Mouse (Mus musculus) midbrain, embryonic 14.5 days (tissue): ENCODE data around the gene 4930438A08Rik. TPM values are rescaled to one million over a fixed set of nuclear protein-coding genes. Genes with fewer than 3 reads are reported as not detected.
A peak's percentile ranks its signal among the peaks of the same experiment; 100 is the strongest.

Experiments
- ATAC-seq: fragments of 200-750 bp; cut with Nextera tagmentation; 2 replicates; pipeline ENCODE4 v1.8.0; 2017; ENCODE audit warnings: moderate number of reproducible peaks, moderate library complexity; ENCODE audit not compliant: low FRiP score, low TSS enrichment
- DNase-seq: peaks from one replicate; pipeline ENCODE4 v3.0.0-alpha.2; 2015
- H3K27ac ChIP-seq: fragments of 300-500 bp; sonication (generic); replicated peaks from 2 replicates; pipeline ENCODE4 v1.5.1; 2014; ENCODE audit warnings: mild to moderate bottlenecking, low read depth, low read length, moderate library complexity
- H3K27me3 ChIP-seq: fragments of 300-500 bp; sonication (generic); 2 replicates; pipeline ENCODE4 v1.6.1; 2014; ENCODE audit warnings: low read length, control low read depth, mixed read lengths; ENCODE audit not compliant: control insufficient read depth, insufficient read depth
- H3K36me3 ChIP-seq: fragments of 300-500 bp; sonication (generic); 2 replicates; pipeline ENCODE4 v1.6.1; 2014; ENCODE audit warnings: low read length, control low read depth; ENCODE audit not compliant: control insufficient read depth, insufficient read depth
- H3K4me1 ChIP-seq: fragments of 300-500 bp; sonication (generic); 2 replicates; pipeline ENCODE4 v1.6.1; 2014; ENCODE audit warnings: mild to moderate bottlenecking, antibody characterized with exemption, low read length, control low read depth; ENCODE audit not compliant: control insufficient read depth, insufficient read depth
- H3K4me2 ChIP-seq: fragments of 300-500 bp; sonication (generic); 2 replicates; pipeline ENCODE4 v1.6.1; 2014; ENCODE audit warnings: mild to moderate bottlenecking, low read length, moderate library complexity
- H3K4me3 ChIP-seq: fragments of 300-500 bp; sonication (generic); replicated peaks from 2 replicates; pipeline ENCODE4 v1.5.1; 2014; ENCODE audit warnings: low read depth, low read length
- H3K9ac ChIP-seq: fragments of 300-500 bp; sonication (generic); replicated peaks from 2 replicates; pipeline ENCODE4 v1.6.1; 2014; ENCODE audit warnings: mild to moderate bottlenecking, low read length, moderate library complexity
- H3K9me3 ChIP-seq: fragments of 300-500 bp; sonication (generic); 2 replicates; pipeline ENCODE4 v1.6.1; 2016; ENCODE audit warnings: low read length, control low read depth, mixed read lengths; ENCODE audit not compliant: control insufficient read depth
- WGBS: fragments of 180-500 bp; shearing (Covaris S2); extraction: QIAGEN DNeasy Blood & Tissue Kit; methylation state at CpG from one replicate; pipeline ENCODE4 v1.1.7; 2014; 5-methylcytosine and 5-hydroxymethylcytosine counted together
- polyA plus RNA-seq: library from polyadenylated mRNA; unstranded; fragments of >200 nt; fragmentation: Nextera tagmentation; extraction: Ambion mirVana; gene quantifications from 2 replicates; pipeline ENCODE4 v1.2.1, GENCODE M21; 2014

4930438A08Rik gene
- polyA plus RNA-seq, 1 experiment from 2014 or later, result not detected

GRCm38 (mm10) chr11:58238840-58239791 is 35.5 kb upstream of the 4930438A08Rik start:
- WGBS, result 2% methylated on average over 37 of the region's 37 CpGs
- Histone ChIP-seq H3K4me2 (peak overlapping the region; percentile 58), H3K4me1 (no peaks in the 10 kb centered on the region), H3K27me3 (no peaks in the 10 kb centered on the region), H3K9me3 (no peaks in the 10 kb centered on the region), H3K36me3 (no peaks in the 10 kb centered on the region), H3K9ac (peak overlapping the region; percentile 34), H3K4me3 (peak overlapping the region; percentile 38), H3K27ac (no peak overlapping the region)
- DNase-seq (peak; percentile 69), ATAC-seq (peak; percentile 64; the same call in 1 of the 2 replicates)

- Histone ChIP-seq H3K4me3 (no peak overlapping the region), H3K9ac (no peak overlapping the region), H3K4me2 (no peak overlapping the region), H3K4me1 (no peaks in the 10 kb centered on the region), H3K9me3 (no peaks in the 10 kb centered on the region), H3K36me3 (no peaks in the 10 kb centered on the region), H3K27me3 (no peaks in the 10 kb centered on the region), H3K27ac (no peak overlapping the region)
- DNase-seq (no peak), ATAC-seq (no peak)
- 61% methylated on average over 4 of the region's 4 CpGs for WGBS
These were observed 27.3 kb upstream of the 4930438A08Rik start for GRCm38 (mm10) chr11:58247294-58247693.

GRCm38 (mm10) chr11:58249203-58249981 is 25.2 kb upstream of the 4930438A08Rik start:
- 84% methylated on average over 7 of the region's 7 CpGs for WGBS
- no peak for ATAC-seq
- Histone ChIP-seq H3K4me2 (no peak overlapping the region), H3K27me3 (no peaks in the 10 kb centered on the region), H3K27ac (no peak overlapping the region), H3K4me1 (no peaks in the 10 kb centered on the region), H3K36me3 (no peaks in the 10 kb centered on the region), H3K4me3 (no peak overlapping the region), H3K9ac (no peak overlapping the region), H3K9me3 (no peaks in the 10 kb centered on the region)
- DNase-seq, result no peak

GRCm38 (mm10) chr11:58250550-58250949 is 24.0 kb upstream of the 4930438A08Rik start:
- Histone ChIP-seq H3K27ac (no peak overlapping the region), H3K4me2 (no peak overlapping the region), H3K27me3 (no peaks in the 10 kb centered on the region), H3K4me1 (no peaks in the 10 kb centered on the region), H3K36me3 (no peaks in the 10 kb centered on the region), H3K9me3 (no peaks in the 10 kb centered on the region), H3K4me3 (no peak overlapping the region), H3K9ac (no peak overlapping the region)
- WGBS, result 42% methylated on average over 5 of the region's 5 CpGs
- ATAC-seq (no peak), DNase-seq (no peak)

DNA sequence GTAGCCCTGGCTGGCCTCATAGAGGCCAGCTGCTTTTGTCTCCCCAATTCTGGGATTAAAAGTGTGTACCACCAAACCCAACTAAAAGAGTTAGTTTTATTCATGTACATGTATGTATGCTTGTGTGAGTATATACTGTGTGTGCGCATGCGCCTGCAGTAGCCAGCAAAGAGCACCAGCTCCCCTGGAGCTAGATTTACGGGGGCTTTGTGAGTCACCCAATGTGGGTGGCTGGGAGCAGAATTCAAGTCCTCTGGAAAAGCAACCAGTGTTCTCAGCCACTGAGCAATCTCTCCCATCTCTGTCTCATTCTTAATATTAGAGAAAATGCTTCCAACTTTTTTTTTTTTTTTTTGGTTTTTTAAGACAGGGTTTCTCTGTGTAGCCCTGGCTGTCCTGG is 20.2 kb upstream of the 4930438A08Rik start:
- 93% methylated on average over 3 of the region's 3 CpGs for WGBS
- no peak overlapping the region for H3K9ac ChIP-seq
- H3K4me2 ChIP-seq, result no peak overlapping the region
- no peaks in the 10 kb centered on the region for H3K27me3 ChIP-seq
- DNase-seq, result no peak
- no peaks in the 10 kb centered on the region for H3K9me3 ChIP-seq
- H3K4me1 ChIP-seq, result no peaks in the 10 kb centered on the region
- no peaks in the 10 kb centered on the region for H3K36me3 ChIP-seq
- no peak for ATAC-seq
- H3K4me3 ChIP-seq, result no peak overlapping the region
- H3K27ac ChIP-seq, result no peak overlapping the region

- H3K9me3 ChIP-seq, result no peaks in the 10 kb centered on the region
- no peaks in the 10 kb centered on the region for H3K27me3 ChIP-seq
- WGBS, result 81% methylated on average over 5 of the region's 5 CpGs
- no peak overlapping the region for H3K4me2 ChIP-seq
- H3K27ac ChIP-seq, result no peak overlapping the region
- H3K4me1 ChIP-seq, result no peaks in the 10 kb centered on the region
- H3K36me3 ChIP-seq, result no peaks in the 10 kb centered on the region
- H3K9ac ChIP-seq, result no peak overlapping the region
- DNase-seq (no peak), ATAC-seq (no peak)
- H3K4me3 ChIP-seq, result no peak overlapping the region
These were observed 16.8 kb upstream of the 4930438A08Rik start for GRCm38 (mm10) chr11:58257816-58258215.

DNA sequence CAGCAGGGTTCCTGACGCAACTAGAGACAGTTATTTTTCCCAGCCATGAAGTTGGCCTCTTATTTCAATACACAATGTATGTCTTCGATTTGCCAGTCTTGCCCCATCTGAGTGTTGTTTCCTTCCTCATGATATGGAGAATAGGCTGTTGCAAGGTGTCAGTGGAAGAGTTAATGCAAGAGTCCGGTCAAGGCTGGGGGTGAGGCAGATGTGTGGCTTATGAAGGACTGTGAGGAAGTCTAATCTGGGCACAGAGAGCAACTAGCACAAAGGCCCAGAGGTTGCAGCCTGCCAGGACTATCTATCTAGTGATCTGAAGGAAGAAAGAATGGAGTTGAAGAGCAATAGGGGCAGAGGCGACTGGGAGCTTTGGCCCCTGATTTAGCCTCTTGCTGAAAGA is 14.4 kb upstream of the 4930438A08Rik start:
- Histone ChIP-seq H3K27me3 (no peaks in the 10 kb centered on the region), H3K4me3 (no peak overlapping the region), H3K4me1 (no peaks in the 10 kb centered on the region), H3K4me2 (no peak overlapping the region), H3K36me3 (no peaks in the 10 kb centered on the region), H3K27ac (no peak overlapping the region), H3K9me3 (no peaks in the 10 kb centered on the region), H3K9ac (no peak overlapping the region)
- DNase-seq (no peak), ATAC-seq (no peak)
- WGBS, result 88% methylated on average over 4 of the region's 4 CpGs

DNA sequence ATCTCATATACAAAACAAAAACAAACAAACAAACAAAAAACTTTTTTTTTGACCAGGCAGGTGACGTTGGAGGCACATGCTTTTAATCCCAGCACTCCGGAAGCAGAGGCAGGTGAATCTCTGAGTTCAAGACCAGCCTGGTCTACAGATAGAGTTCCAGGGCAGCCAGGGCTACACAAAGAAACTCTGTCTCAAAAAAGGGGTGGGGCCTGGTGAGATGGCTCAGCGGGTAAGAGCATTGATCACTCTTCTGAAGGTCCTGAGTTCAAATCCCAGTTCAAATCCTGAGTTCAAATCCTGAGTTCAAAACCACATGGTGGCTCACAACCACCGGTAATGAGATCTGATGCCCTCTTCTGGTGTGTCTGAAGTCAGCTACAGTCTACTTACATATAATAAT is 12.8 kb upstream of the 4930438A08Rik start:
- Histone ChIP-seq H3K4me1 (no peaks in the 10 kb centered on the region), H3K4me2 (no peak overlapping the region), H3K4me3 (no peak overlapping the region), H3K36me3 (no peaks in the 10 kb centered on the region), H3K9me3 (no peaks in the 10 kb centered on the region), H3K27ac (no peak overlapping the region), H3K27me3 (no peaks in the 10 kb centered on the region), H3K9ac (no peak overlapping the region)
- ATAC-seq (no peak), DNase-seq (no peak)
- 91% methylated on average over 4 of the region's 4 CpGs for WGBS
